Mouse (Mus musculus): ENCODE data around the gene Slc4a2.

Gene Slc4a2

GRCm38 (mm10) chr5:24423129-24424003, at the start of gene Slc4a2, which contains the start of gene Cdk5:
TSS of gene Slc4a2 (plus strand) at chr5:24423837.
TSS of gene Cdk5 (minus strand) at chr5:24423530.
- DNase-seq (ENCODE audit: low spot score), result peak; percentile 84

- DNase-seq (ENCODE audit: low spot score), result no peak
These were observed 49.4 kb upstream of the Slc4a2 start for GRCm38 (mm10) chr5:24374216-24374615.

- no peak for DNase-seq (ENCODE audit: low spot score)
These were observed 48.8 kb upstream of the Slc4a2 start for GRCm38 (mm10) chr5:24374666-24375328.

GRCm38 (mm10) chr5:24378700-24379099, 44.9 kb upstream of the Slc4a2 start:
- DNase-seq (ENCODE audit: low spot score), result no peak

GRCm38 (mm10) chr5:24379501-24379900, 44.1 kb upstream of the Slc4a2 start:
- DNase-seq (ENCODE audit: low spot score), result no peak

- DNase-seq (ENCODE audit: low spot score), result no peak
These were observed 43.1 kb upstream of the Slc4a2 start for GRCm38 (mm10) chr5:24380499-24380898.

GRCm38 (mm10) chr5:24381486-24381885, 42.2 kb upstream of the Slc4a2 start:
- DNase-seq (ENCODE audit: low spot score), result no peak

- no peak for DNase-seq (ENCODE audit: low spot score)
These were observed 41.6 kb upstream of the Slc4a2 start for GRCm38 (mm10) chr5:24381988-24382387.

GRCm38 (mm10) chr5:24383026-24383859, 40.4 kb upstream of the Slc4a2 start:
- DNase-seq (ENCODE audit: low spot score), result peak; percentile 67

GRCm38 (mm10) chr5:24384407-24384806, 39.2 kb upstream of the Slc4a2 start:
- DNase-seq (ENCODE audit: low spot score), result no peak

- DNase-seq (ENCODE audit: low spot score), result no peak
These were observed 38.3 kb upstream of the Slc4a2 start for GRCm38 (mm10) chr5:24385374-24385773.

- no peak for DNase-seq (ENCODE audit: low spot score)
These were observed 37.6 kb upstream of the Slc4a2 start for GRCm38 (mm10) chr5:24385887-24386550.

- DNase-seq (ENCODE audit: low spot score), result peak; percentile 27
These were observed 36.1 kb upstream of the Slc4a2 start for GRCm38 (mm10) chr5:24387264-24388241.

- DNase-seq (ENCODE audit: low spot score), result no peak
These were observed 35.3 kb upstream of the Slc4a2 start for GRCm38 (mm10) chr5:24388246-24388915.

- DNase-seq (ENCODE audit: low spot score), result no peak
These were observed 34.5 kb upstream of the Slc4a2 start for GRCm38 (mm10) chr5:24389011-24389657.

- no peak for DNase-seq (ENCODE audit: low spot score)
These were observed 34.0 kb upstream of the Slc4a2 start for GRCm38 (mm10) chr5:24389658-24390020.

GRCm38 (mm10) chr5:24391864-24392263, 31.8 kb upstream of the Slc4a2 start, which contains the start of gene Atg9b:
TSS of gene Atg9b (minus strand) at chr5:24392143.
- DNase-seq (ENCODE audit: low spot score), result no peak

- DNase-seq (ENCODE audit: low spot score), result no peak
These were observed 30.9 kb upstream of the Slc4a2 start for GRCm38 (mm10) chr5:24392724-24393123.

GRCm38 (mm10) chr5:24393392-24393997, 30.1 kb upstream of the Slc4a2 start, which contains the start of gene Abcb8:
TSS of gene Abcb8 (plus strand) at chr5:24393663.
- peak; percentile 56 for DNase-seq (ENCODE audit: low spot score)
